Mouse (Mus musculus): ENCODE data around the gene Rab19. TPM values are rescaled to one million over a fixed set of nuclear protein-coding genes. Genes with fewer than 3 reads are reported as not detected.
"Not testable (repeated sequence)": the region's sequence is repeated elsewhere in the genome, so short reads cannot be mapped to it uniquely, and the experiment has no call there.

The Rab19 gene
- not detected in 2 replicates for polyA plus RNA-seq (2012; ENCODE audit: insufficient read depth, insufficient read length, missing spikeins)

- Histone ChIP-seq H3K27ac (replicated peaks; ENCODE audit: low read depth, low read length) (no peak within 1 kb of the TSS), H3K4me3 (ENCODE audit: insufficient read depth, low read depth, low read length) (peak within 1 kb of the TSS; percentile 67), H3K4me1 (ENCODE audit: control insufficient read depth, insufficient read depth, insufficient read length, low read length) (no peaks in the 10 kb centered on the region)
These were observed at the start of gene Rab19 for GRCm38 (mm10) chr6:39381125-39381880. Rab19 (plus strand) TSS chr6:39381175.

DNA sequence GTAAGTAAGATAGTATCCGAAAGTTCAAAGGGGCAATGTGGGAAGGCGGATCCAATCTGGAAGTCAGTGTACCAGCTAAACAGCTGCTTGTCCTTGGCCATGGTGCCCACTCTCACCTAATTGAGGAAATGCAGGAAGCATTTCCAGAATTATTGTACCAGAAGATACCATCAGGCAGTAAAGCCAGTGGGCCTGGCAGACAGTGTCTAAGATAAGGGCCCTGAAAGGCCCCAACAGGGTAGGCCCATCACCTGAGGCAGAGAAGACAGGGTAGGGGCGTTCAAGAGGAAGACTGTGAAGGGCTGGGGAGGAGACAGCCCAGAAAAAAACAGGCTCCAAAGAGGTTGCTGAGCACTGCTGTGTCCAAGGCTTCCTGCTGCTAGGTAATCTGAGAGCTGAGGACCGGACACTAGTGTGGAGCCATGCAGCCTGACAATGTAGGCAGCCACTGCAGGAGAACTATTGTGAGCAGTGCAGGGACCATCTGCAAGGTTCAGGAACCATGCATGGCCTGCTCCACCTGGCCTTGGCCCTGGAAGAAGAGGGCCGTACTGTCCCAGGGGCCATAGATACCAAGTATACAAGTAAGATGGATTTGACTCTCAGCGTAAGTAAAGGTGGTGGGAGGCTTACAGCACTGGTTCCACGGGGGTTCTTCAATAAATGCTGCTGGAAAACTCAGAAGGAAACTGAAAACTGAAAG lies 48.8 kb upstream of the Rab19 start:
- H3K27ac ChIP-seq (replicated peaks; ENCODE audit: low read depth, low read length), result no peak overlapping the region
- H3K4me1 ChIP-seq (ENCODE audit: control insufficient read depth, insufficient read depth, insufficient read length, low read length), result no peaks in the 10 kb centered on the region
- no peak overlapping the region for H3K4me3 ChIP-seq (ENCODE audit: insufficient read depth, low read depth, low read length)

DNA sequence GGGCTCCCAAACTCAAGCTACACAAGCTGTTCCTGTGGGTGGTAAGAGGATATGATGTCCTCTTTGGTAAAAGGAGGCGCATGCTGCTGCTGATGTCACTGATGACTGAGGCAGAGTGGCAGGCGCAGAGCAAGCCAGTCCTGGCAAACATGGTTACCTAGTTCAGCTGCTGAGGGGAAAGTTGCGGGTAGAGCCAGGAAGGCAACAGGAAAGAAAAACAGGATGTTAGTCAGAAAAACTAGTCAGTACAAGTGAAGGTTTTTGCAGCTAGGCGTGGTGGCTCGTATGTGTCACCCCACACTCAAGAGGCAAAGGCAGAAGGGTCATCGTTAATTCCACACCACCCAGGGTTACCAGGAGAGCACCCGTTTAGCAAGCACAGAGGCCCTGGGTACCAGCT lies 46.8 kb upstream of the Rab19 start:
- no peak overlapping the region for H3K27ac ChIP-seq (replicated peaks; ENCODE audit: low read depth, low read length)
- no peaks in the 10 kb centered on the region for H3K4me1 ChIP-seq (ENCODE audit: control insufficient read depth, insufficient read depth, insufficient read length, low read length)

DNA sequence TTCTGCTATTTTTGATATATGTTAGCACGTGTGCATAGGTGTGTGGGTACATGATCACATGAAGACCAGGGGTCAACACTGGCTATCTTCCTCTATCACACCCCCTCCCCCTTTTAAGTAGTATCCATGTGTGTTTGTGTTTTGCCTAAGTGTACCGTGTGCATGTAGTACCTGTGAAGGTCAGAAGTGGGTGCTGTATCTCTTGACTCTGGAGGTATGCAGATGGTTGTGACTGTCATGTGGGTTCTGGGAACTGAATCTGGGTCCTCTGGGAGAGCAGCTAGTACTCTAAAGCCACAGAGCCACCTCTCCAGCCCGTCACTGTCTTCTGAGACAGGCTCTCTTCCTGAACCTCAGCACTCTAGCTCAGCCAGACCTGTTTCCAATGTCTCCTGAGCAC lies 46.1 kb upstream of the Rab19 start:
- H3K4me3 ChIP-seq (ENCODE audit: insufficient read depth, low read depth, low read length), result no peak overlapping the region
- no peak overlapping the region for H3K27ac ChIP-seq (replicated peaks; ENCODE audit: low read depth, low read length)

More for the DNA sequence above, 46.8 kb upstream of the Rab19 start:
- no peak overlapping the region for H3K4me3 ChIP-seq (ENCODE audit: insufficient read depth, low read depth, low read length)

GRCm38 (mm10) chr6:39338359-39338758 lies 42.6 kb upstream of the Rab19 start:
- H3K4me1 ChIP-seq (ENCODE audit: control insufficient read depth, insufficient read depth, insufficient read length, low read length), result no peaks in the 10 kb centered on the region
- no peak overlapping the region for H3K27ac ChIP-seq (replicated peaks; ENCODE audit: low read depth, low read length)

More for the DNA sequence above, 46.1 kb upstream of the Rab19 start:
- no peaks in the 10 kb centered on the region for H3K4me1 ChIP-seq (ENCODE audit: control insufficient read depth, insufficient read depth, insufficient read length, low read length)

GRCm38 (mm10) chr6:39341798-39342197 lies 39.2 kb upstream of the Rab19 start:
- H3K27ac ChIP-seq (replicated peaks; ENCODE audit: low read depth, low read length), result no peak overlapping the region
- no peaks in the 10 kb centered on the region for H3K4me1 ChIP-seq (ENCODE audit: control insufficient read depth, insufficient read depth, insufficient read length, low read length)
- no peak overlapping the region for H3K4me3 ChIP-seq (ENCODE audit: insufficient read depth, low read depth, low read length)

More at GRCm38 (mm10) chr6:39338359-39338758, 42.6 kb upstream of the Rab19 start:
- no peak overlapping the region for H3K4me3 ChIP-seq (ENCODE audit: insufficient read depth, low read depth, low read length)

- Histone ChIP-seq H3K4me1 (ENCODE audit: control insufficient read depth, insufficient read depth, insufficient read length, low read length) (no peaks in the 10 kb centered on the region; the same call in 1 of the 2 replicates), H3K27ac (replicated peaks; ENCODE audit: low read depth, low read length) (no peak overlapping the region), H3K4me3 (ENCODE audit: insufficient read depth, low read depth, low read length) (no peak overlapping the region)
These were observed 37.0 kb upstream of the Rab19 start for GRCm38 (mm10) chr6:39344020-39344419.

DNA sequence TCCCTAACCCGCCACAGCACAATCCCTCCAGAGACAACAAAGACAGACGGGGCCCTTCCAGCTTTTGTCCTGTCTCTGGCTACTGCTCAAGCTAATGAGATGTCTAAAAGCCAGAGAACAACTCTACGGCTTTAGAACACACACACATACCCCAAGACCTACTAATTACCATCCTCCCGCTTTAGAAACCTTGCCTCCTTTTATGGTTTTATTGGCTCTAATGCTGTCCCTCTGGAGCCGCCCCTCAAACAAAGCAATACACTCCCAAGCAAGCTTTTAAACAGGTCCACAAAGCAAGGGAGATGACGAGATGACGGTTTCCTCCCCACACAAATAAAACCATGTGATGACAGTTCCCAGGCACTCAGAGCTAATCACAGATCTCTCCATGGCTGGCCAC lies 35.5 kb upstream of the Rab19 start:
- no peak overlapping the region for H3K27ac ChIP-seq (replicated peaks; ENCODE audit: low read depth, low read length)

DNA sequence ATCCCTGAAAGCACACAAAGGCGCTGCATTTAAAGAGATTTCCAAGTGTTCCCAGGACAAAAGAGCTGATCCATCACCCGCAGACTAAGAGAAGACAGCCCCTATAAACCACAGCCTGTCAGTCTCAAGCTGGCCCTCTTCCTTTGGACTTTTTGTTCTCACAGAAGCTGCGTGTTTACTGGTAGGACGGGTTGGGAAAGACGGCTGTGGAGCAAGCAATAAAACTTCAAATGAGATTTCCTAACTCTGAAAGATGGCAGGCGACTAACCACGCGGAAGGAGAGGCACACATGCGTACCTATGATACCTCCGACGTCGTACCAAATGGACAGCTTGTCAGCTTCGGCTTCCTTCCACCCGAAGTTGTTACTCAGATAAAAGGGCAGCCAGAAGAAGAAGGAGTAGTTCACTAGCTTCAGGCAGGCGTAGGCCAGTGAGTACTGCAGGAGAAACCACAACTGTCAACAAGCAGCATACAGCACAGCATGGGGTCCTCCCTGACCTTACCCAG lies 33.9 kb upstream of the Rab19 start:
- Histone ChIP-seq H3K4me1 (ENCODE audit: control insufficient read depth, insufficient read depth, insufficient read length, low read length) (no peaks in the 10 kb centered on the region; the same call in 1 of the 2 replicates), H3K27ac (replicated peaks; ENCODE audit: low read depth, low read length) (no peak overlapping the region), H3K4me3 (ENCODE audit: insufficient read depth, low read depth, low read length) (no peak overlapping the region)

More for the DNA sequence above, 35.5 kb upstream of the Rab19 start:
- no peak overlapping the region for H3K4me3 ChIP-seq (ENCODE audit: insufficient read depth, low read depth, low read length)
- no peaks in the 10 kb centered on the region; the same call in 1 of the 2 replicates for H3K4me1 ChIP-seq (ENCODE audit: control insufficient read depth, insufficient read depth, insufficient read length, low read length)

DNA sequence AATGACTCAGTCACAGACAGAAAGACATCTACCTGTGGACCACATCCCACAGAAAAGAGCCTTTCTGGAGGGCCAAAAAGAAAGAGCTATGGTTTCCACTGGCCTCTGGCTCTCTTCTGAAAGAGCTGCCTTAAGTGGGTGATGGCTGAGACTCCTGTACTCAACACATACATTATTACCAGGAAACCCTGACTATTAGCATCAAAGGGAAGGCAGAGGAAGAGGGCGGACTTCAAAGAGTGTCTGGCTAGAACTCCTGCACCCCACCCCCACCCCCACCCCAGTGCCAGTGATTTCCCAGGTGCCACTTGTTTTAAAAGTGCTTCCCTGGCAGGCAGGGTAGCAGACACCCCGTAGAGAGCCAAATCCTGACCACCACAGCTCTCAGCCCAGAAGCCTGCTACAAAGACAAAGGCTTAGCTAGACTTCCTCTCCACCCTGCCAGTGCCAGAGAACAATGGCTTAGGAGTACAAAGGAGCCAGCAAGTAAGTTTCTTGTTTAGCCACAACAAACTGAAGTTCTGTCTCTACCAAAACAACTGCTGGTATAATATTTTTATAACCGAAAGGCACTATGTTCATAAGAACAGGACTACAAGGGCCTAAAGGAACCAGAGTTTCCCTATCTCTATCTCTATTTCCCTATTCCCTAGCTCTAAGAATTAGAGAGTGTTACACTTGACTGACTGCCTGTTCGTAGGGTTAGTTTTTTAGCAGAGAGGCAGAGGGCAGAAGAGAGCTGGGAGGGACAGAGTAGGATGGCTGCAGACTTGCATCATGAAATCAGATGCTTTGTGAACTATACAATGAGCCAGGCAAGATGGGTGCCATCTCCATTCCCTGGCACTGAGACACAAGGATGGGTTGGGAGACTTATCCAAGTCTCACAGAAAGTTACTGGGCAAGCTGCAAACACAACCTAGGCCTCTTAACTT lies 32.8 kb upstream of the Rab19 start:
- H3K4me1 ChIP-seq (ENCODE audit: control insufficient read depth, insufficient read depth, insufficient read length, low read length), result no peaks in the 10 kb centered on the region; the same call in 1 of the 2 replicates
- H3K4me3 ChIP-seq (ENCODE audit: insufficient read depth, low read depth, low read length), result no peak overlapping the region
- 0 out of 2 replicates have a peak overlapping the region, but pooled peaks have one; percentile 8 for H3K27ac ChIP-seq (replicated peaks; ENCODE audit: low read depth, low read length)

DNA sequence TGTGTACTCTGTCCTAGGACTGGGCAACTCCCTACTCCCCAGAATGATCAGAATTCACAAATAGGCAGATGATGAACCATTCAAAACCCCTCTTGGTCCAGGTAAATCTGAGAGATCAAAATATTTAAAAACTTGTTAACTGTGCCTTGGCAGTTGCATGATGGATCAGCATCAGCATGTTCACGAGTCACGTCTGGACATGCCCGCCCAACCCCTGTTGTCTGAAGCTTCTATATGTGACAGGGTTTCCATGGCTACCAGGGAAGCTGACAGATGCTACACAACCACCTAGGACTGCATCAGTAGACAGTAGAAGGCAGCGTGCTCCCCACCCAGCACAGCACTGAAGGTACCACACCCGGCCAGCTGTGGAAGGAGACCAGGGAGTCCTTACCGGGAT lies 32.0 kb upstream of the Rab19 start:
- Histone ChIP-seq H3K27ac (replicated peaks; ENCODE audit: low read depth, low read length) (no peak overlapping the region), H3K4me3 (ENCODE audit: insufficient read depth, low read depth, low read length) (no peak overlapping the region), H3K4me1 (ENCODE audit: control insufficient read depth, insufficient read depth, insufficient read length, low read length) (no peaks in the 10 kb centered on the region; the same call in 1 of the 2 replicates)

DNA sequence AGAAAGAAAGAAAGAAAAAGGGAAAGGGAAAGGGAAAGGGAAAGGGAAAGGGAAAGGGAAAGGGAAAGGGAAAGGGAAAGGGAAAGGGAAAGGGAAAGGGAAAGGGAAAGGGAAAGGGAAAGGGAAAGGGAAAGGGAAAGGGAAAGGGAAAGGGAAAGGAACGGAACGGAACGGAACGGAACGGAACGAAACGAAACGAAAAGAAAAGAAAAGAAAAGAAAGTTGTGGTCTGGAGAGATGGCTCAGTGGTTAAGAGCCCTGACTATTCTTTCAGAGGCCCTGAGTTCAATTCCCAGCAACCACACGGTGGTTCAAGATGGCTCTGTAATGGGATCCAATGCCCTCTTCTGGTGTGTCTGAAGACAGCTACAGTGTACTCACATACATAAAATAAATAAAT lies 21.8 kb upstream of the Rab19 start:
- H3K4me1 ChIP-seq (ENCODE audit: control insufficient read depth, insufficient read depth, insufficient read length, low read length); H3K27ac ChIP-seq (replicated peaks; ENCODE audit: low read depth, low read length); H3K4me3 ChIP-seq (ENCODE audit: insufficient read depth, low read depth, low read length): not testable (repeated sequence)

- H3K4me3 ChIP-seq (ENCODE audit: insufficient read depth, low read depth, low read length), result no peak overlapping the region
- H3K27ac ChIP-seq (replicated peaks; ENCODE audit: low read depth, low read length), result no peak overlapping the region
- no peaks in the 10 kb centered on the region for H3K4me1 ChIP-seq (ENCODE audit: control insufficient read depth, insufficient read depth, insufficient read length, low read length)
These were observed 18.3 kb upstream of the Rab19 start for GRCm38 (mm10) chr6:39362684-39363083.

GRCm38 (mm10) chr6:39369631-39370030 lies 11.3 kb upstream of the Rab19 start:
- no peak overlapping the region for H3K27ac ChIP-seq (replicated peaks; ENCODE audit: low read depth, low read length)
- H3K4me3 ChIP-seq (ENCODE audit: insufficient read depth, low read depth, low read length), result no peak overlapping the region
- no peaks in the 10 kb centered on the region; the same call in 1 of the 2 replicates for H3K4me1 ChIP-seq (ENCODE audit: control insufficient read depth, insufficient read depth, insufficient read length, low read length)

Measured in brown adipose tissue, adult 24 weeks (tissue).